Mouse (Mus musculus) midbrain, embryonic 14.5 days (tissue): ENCODE data around the gene Mtus2. TPM values are rescaled to one million over a fixed set of nuclear protein-coding genes. Genes with fewer than 3 reads are reported as not detected.

Experiments used
- ATAC-seq: fragments of 200-750 bp; cut with Nextera tagmentation; 2 replicates; pipeline ENCODE4 v1.8.0; 2017; ENCODE audit warnings: moderate number of reproducible peaks, moderate library complexity; ENCODE audit not compliant: low FRiP score, low TSS enrichment
- DNase-seq: peaks from one replicate; pipeline ENCODE4 v3.0.0-alpha.2; 2015
- H3K27ac ChIP-seq: fragments of 300-500 bp; sonication (generic); replicated peaks from 2 replicates; pipeline ENCODE4 v1.5.1; 2014; ENCODE audit warnings: mild to moderate bottlenecking, low read depth, low read length, moderate library complexity
- H3K27me3 ChIP-seq: fragments of 300-500 bp; sonication (generic); 2 replicates; pipeline ENCODE4 v1.6.1; 2014; ENCODE audit warnings: low read length, control low read depth, mixed read lengths; ENCODE audit not compliant: control insufficient read depth, insufficient read depth
- H3K36me3 ChIP-seq: fragments of 300-500 bp; sonication (generic); 2 replicates; pipeline ENCODE4 v1.6.1; 2014; ENCODE audit warnings: low read length, control low read depth; ENCODE audit not compliant: control insufficient read depth, insufficient read depth
- H3K4me1 ChIP-seq: fragments of 300-500 bp; sonication (generic); 2 replicates; pipeline ENCODE4 v1.6.1; 2014; ENCODE audit warnings: mild to moderate bottlenecking, antibody characterized with exemption, low read length, control low read depth; ENCODE audit not compliant: control insufficient read depth, insufficient read depth
- H3K4me2 ChIP-seq: fragments of 300-500 bp; sonication (generic); 2 replicates; pipeline ENCODE4 v1.6.1; 2014; ENCODE audit warnings: mild to moderate bottlenecking, low read length, moderate library complexity
- H3K4me3 ChIP-seq: fragments of 300-500 bp; sonication (generic); replicated peaks from 2 replicates; pipeline ENCODE4 v1.5.1; 2014; ENCODE audit warnings: low read depth, low read length
- H3K9ac ChIP-seq: fragments of 300-500 bp; sonication (generic); replicated peaks from 2 replicates; pipeline ENCODE4 v1.6.1; 2014; ENCODE audit warnings: mild to moderate bottlenecking, low read length, moderate library complexity
- H3K9me3 ChIP-seq: fragments of 300-500 bp; sonication (generic); 2 replicates; pipeline ENCODE4 v1.6.1; 2016; ENCODE audit warnings: low read length, control low read depth, mixed read lengths; ENCODE audit not compliant: control insufficient read depth
- WGBS: fragments of 180-500 bp; shearing (Covaris S2); extraction: QIAGEN DNeasy Blood & Tissue Kit; methylation state at CpG from one replicate; pipeline ENCODE4 v1.1.7; 2014; 5-methylcytosine and 5-hydroxymethylcytosine counted together
- polyA plus RNA-seq: library from polyadenylated mRNA; unstranded; fragments of >200 nt; fragmentation: Nextera tagmentation; extraction: Ambion mirVana; gene quantifications from 2 replicates; pipeline ENCODE4 v1.2.1, GENCODE M21; 2014

The Mtus2 gene
- polyA plus RNA-seq, 1 experiment from 2014 or later = 46.8 TPM

DNA sequence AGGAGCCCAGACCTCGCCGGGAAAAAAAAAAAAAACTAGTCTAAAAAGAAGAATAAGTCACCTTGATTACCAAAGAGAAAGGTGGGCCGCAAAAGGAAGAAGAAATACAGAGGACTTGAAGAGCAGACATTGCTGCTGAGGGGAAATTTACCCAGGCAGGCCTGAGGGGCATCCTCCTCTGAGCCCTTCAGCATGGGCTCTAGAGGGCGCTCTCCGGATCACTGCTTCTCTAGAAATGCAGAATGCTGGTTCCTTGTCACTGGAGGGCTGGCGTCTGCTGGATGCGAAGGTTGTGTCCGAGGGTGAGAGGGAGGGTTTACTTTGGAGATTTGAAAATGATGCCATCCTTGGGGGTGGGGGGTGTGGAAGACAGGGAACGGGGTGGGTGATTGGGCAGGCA is 279.5 kb downstream of the Mtus2 start:
- Histone ChIP-seq H3K4me1 (no peaks in the 10 kb centered on the region), H3K9me3 (no peaks in the 10 kb centered on the region), H3K36me3 (no peaks in the 10 kb centered on the region), H3K4me3 (no peak overlapping the region), H3K27ac (no peak overlapping the region), H3K4me2 (no peak overlapping the region), H3K27me3 (no peaks in the 10 kb centered on the region), H3K9ac (no peak overlapping the region)
- WGBS = 55% methylated on average over 9 of the region's 9 CpGs
- DNase-seq = peak; percentile 37
- no peak for ATAC-seq

DNA sequence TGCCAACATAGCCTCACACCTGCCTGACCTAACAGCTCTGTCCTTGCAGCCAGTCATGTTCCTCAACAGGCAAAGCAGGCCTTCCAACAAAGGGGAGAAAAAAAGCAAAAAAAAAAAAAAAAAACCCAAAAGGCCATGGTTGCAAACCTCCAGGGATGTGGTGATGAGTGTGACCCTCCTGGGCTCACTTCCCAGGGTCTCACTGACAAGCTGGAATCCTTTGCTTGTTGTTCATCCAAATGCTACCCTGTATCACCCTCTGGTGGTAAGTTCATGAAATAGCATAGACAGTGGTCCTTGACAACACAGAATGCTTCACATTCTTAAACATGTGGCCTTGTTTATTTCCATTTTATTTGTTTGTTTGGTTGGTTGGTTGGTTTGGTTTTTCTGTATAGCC is 281.9 kb downstream of the Mtus2 start:
- ATAC-seq (peak; percentile 57; the same call in 1 of the 2 replicates), DNase-seq (peak; percentile 87)
- Histone ChIP-seq H3K4me2 (no peak overlapping the region), H3K27ac (no peak overlapping the region), H3K27me3 (no peaks in the 10 kb centered on the region), H3K4me3 (no peak overlapping the region), H3K4me1 (no peaks in the 10 kb centered on the region), H3K9me3 (no peaks in the 10 kb centered on the region), H3K36me3 (no peaks in the 10 kb centered on the region), H3K9ac (no peak overlapping the region)

DNA sequence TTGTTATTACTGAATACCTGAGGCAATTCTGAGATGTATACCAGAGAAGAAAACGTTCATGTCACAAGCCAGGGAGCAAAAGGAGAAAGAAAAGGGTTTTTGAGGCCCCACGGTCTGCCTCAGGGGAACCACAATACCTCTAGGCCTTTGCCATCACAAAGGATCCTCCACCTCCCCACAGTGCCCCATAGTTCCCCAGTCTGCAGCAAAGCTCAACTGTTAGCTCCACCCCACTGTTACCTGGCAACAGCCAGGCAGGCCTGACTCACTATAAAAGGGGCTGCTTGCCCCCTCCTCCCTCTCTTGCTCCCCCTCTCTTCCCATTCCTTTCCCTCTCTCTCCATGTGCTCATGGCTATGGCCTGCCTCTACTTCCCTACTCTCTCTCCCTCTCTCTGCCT is 282.6 kb downstream of the Mtus2 start:
- DNase-seq (no peak), ATAC-seq (no peak)
- Histone ChIP-seq H3K4me1 (no peaks in the 10 kb centered on the region), H3K4me3 (no peak overlapping the region), H3K27ac (no peak overlapping the region), H3K4me2 (no peak overlapping the region), H3K9me3 (no peaks in the 10 kb centered on the region), H3K9ac (no peak overlapping the region), H3K27me3 (no peaks in the 10 kb centered on the region), H3K36me3 (no peaks in the 10 kb centered on the region)
- 3% methylated on average over 2 of the region's 2 CpGs for WGBS

DNA sequence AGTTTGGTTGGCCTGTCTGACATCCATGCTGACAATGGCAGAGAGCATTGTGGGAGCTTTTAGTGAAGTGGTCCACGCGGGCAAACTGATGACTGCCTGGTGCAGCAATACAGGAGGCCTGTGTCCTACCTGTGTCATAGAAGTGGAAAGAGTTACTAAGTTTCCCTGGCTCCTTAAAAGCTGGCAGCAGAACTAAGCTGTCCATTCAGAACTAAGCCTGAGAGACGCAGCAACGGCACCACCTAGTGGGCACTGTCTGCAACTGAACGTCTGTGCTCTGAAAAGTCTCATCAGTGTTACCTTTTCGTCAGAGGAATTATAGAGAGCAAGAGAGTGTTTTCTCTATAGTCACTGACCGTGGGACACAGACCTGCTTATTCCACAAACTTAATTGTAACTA is 284.8 kb downstream of the Mtus2 start:
- no peaks in the 10 kb centered on the region for H3K36me3 ChIP-seq
- DNase-seq (peak; percentile 92), ATAC-seq (no peak)
- H3K27ac ChIP-seq = no peak overlapping the region
- no peaks in the 10 kb centered on the region for H3K27me3 ChIP-seq
- H3K4me2 ChIP-seq = no peak overlapping the region
- H3K9ac ChIP-seq = no peak overlapping the region
- WGBS = 6% methylated on average over 7 of the region's 7 CpGs
- H3K4me3 ChIP-seq = no peak overlapping the region
- no peaks in the 10 kb centered on the region for H3K9me3 ChIP-seq
- H3K4me1 ChIP-seq = no peaks in the 10 kb centered on the region

DNA sequence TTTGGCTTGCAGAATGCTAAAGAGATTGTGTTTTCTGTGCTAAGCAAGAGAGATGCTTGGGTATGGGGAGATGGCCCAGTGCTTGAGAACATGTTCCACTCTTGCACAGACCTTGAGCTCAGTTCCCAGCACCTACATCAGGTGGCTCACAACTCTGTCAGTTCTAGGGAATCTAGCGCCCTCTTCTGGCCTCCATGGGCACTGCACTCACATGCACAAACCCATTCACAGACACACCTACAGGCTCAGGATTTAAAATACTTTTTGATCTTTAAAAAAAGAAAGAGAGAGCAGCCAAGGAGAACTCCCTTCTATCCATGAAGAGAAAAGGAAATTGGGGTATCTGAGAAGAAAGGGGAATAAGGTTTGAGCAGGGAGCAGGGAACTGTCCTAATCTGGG is 287.4 kb downstream of the Mtus2 start:
- H3K4me1 ChIP-seq = no peaks in the 10 kb centered on the region
- WGBS = 36% methylated on average over 1 of the region's 1 CpGs
- no peaks in the 10 kb centered on the region for H3K36me3 ChIP-seq
- no peak overlapping the region for H3K9ac ChIP-seq
- no peak overlapping the region for H3K4me3 ChIP-seq
- no peak overlapping the region for H3K4me2 ChIP-seq
- H3K9me3 ChIP-seq = no peaks in the 10 kb centered on the region
- ATAC-seq (no peak), DNase-seq (no peak)
- no peaks in the 10 kb centered on the region for H3K27me3 ChIP-seq
- no peak overlapping the region for H3K27ac ChIP-seq

DNA sequence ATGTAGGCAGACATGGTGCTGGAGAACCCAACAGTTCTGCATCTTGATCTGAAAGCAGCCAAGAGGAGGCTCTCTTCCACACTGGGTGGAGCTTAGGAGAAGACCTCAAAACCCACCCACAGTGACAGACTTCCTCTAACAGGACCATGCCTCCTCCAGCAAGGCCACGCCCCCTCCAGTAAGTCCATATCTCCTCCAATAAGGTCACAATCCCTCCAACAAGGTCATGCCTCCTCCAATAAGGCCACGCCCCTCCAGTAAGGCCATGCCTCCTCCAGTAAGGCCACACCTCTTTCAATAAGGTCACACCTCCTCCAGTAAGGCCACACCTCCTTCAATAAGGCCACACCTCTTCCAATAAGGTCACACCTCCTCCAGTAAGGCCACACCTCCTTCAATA is 288.3 kb downstream of the Mtus2 start:
- H3K9me3 ChIP-seq = no peaks in the 10 kb centered on the region
- H3K9ac ChIP-seq = no peak overlapping the region
- no peak for DNase-seq
- 74% methylated on average over 2 of the region's 2 CpGs for WGBS
- no peak for ATAC-seq
- no peak overlapping the region for H3K4me2 ChIP-seq
- H3K27ac ChIP-seq = no peak overlapping the region
- no peaks in the 10 kb centered on the region for H3K4me1 ChIP-seq
- H3K27me3 ChIP-seq = no peaks in the 10 kb centered on the region
- no peaks in the 10 kb centered on the region for H3K36me3 ChIP-seq
- no peak overlapping the region for H3K4me3 ChIP-seq

DNA sequence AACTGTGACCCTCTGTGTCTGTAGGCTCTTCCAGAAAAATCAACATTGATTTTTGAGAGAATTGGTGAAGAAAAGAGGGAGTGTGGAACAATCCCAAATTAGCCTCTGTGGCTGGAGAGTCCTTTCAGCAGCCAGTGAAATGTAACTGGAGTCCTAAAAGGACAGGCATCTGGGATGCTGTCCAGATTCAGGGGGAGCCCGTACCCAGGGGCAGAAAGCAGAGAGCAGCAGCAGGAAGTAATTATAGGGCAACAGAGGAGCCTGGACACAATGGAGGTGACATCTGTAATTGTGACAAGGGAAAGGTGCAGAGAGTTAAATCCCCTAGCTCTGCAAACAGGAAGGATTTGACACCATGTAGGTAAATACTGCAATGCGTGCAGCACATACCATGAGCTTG is 291.1 kb downstream of the Mtus2 start:
- H3K4me1 ChIP-seq = no peaks in the 10 kb centered on the region
- DNase-seq = no peak
- 70% methylated on average over 2 of the region's 2 CpGs for WGBS
- H3K9ac ChIP-seq = no peak overlapping the region
- no peak overlapping the region for H3K4me3 ChIP-seq
- no peak overlapping the region for H3K27ac ChIP-seq
- no peaks in the 10 kb centered on the region for H3K27me3 ChIP-seq
- H3K36me3 ChIP-seq = no peaks in the 10 kb centered on the region
- ATAC-seq = no peak
- H3K4me2 ChIP-seq = no peak overlapping the region
- H3K9me3 ChIP-seq = no peaks in the 10 kb centered on the region

DNA sequence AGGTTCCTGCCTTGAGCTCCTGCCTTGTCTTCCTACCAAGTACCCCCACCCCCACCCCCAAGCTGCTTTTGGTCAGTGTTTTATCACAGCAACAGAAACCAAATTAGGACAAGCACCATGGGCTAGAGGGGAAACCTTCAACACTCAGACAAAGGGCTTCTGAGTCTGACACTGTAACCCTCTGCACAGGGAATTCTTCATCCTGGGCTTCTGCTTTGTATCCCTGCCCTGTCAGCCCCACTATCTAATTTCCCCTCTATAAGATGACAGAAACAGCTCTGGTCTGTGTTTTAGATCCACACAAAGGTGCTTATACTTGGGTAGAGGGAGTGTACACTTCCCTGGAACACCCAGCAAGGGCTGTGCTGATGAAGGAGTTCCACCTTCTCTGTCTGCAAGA is 294.7 kb downstream of the Mtus2 start:
- DNase-seq = no peak
- Histone ChIP-seq H3K27ac (no peak overlapping the region), H3K9ac (no peak overlapping the region), H3K27me3 (no peaks in the 10 kb centered on the region), H3K36me3 (no peaks in the 10 kb centered on the region), H3K9me3 (no peaks in the 10 kb centered on the region), H3K4me3 (no peak overlapping the region), H3K4me1 (no peaks in the 10 kb centered on the region), H3K4me2 (no peak overlapping the region)
- no peak for ATAC-seq

DNA sequence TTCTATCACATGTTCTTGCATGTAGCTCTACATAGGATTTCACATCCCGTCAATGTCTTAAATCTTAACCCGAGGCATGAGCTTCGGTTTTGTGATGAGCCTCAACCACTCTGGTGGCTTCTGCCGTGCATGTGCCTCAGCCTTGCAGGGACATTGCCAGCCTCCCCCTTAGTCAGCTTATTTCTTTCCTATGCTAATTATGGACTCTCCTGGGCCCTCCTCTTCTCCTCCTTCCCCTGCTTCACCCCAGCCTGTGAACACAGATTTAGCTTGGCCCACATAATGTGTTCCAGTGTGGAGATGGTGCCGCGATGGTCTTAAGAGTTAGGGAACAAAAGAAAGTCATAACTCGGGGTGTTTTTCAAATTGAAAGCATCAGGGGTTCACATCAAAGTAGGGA is 304.9 kb downstream of the Mtus2 start:
- Histone ChIP-seq H3K27ac (no peak overlapping the region), H3K9ac (no peak overlapping the region), H3K27me3 (no peaks in the 10 kb centered on the region), H3K4me2 (no peak overlapping the region), H3K4me3 (no peak overlapping the region), H3K4me1 (peaks cover 12% of the 10 kb centered on the region), H3K9me3 (no peaks in the 10 kb centered on the region), H3K36me3 (no peaks in the 10 kb centered on the region)
- no peak for DNase-seq
- ATAC-seq = no peak
- WGBS = 89% methylated on average over 7 of the region's 7 CpGs
